Mouse (Mus musculus): ENCODE results near the gene Mesd.

The Mesd gene

DNA sequence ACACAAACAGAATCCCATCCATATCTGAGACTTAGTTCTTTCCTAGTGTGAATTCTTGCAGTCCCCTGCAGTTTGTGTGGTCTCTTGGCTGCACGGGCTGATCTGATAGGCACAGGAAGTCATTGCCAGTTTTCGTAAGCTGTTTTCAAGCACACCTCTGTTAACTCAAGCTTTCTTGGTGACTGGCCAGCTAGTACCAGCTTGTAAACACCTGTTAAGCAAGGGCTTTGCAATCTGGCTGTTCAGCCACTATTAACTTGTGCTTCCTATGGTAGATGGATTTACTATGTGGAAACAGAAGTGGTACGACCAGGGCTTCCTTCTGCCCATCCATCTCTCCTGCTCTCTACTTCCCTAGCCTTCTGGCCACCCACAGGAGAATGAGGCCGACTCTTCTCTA is 36.0 kb downstream of the Mesd start:
- no peak for DNase-seq

DNA sequence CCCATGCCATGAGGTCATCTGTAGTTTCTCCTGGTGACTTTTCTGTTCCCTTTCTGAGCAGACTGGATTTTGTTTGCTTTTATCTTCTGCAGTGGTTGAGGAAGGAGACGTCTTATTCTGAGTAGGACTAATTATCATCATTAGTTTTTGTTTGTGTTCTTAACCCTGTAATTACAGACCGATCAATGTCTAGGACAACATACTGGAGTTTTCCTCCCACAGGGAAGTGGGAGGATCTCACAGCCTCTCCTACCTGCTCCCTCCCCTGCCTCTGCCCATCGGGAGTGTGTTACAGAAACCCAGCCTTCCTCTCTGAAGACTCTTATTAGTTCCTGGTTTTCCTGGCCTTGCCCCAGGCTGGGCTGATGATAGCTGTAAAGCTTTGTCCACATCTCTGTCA is 37.4 kb downstream of the Mesd start:
- DNase-seq = no peak

DNA sequence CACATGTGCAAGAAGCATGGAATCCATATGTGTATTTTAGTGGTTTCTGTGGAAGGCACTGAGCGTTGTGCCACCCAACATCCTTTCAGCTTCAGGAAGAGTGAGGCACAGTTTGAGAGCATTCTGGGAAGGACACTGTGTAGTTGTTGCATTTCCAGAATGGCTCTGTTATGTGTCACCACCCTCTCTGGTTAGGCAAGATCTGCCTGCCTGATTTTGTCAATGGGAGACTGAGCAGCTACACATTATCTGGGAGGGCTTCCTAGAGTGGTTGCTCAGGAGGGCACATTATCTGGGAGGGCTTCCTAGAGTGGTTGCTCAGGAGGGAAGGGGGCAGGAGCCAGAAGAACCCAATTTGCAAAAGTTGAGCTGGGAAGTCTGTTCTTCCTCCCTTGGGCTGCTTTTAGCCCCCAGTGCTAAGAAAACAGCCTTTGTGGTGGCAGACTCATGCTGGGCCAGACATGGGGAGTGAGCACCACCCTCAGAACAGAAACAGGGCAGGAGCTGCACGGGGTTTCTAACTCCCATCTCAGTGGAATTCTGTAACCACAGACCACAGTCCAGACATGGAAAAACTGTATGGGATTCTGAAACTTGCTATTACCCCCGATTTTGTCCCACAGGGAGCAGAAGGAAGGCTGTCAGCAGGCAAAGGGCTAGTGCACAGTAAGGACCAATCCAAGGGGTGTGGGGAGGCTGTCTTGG is 54.9 kb downstream of the Mesd start:
- no peak for DNase-seq

DNA sequence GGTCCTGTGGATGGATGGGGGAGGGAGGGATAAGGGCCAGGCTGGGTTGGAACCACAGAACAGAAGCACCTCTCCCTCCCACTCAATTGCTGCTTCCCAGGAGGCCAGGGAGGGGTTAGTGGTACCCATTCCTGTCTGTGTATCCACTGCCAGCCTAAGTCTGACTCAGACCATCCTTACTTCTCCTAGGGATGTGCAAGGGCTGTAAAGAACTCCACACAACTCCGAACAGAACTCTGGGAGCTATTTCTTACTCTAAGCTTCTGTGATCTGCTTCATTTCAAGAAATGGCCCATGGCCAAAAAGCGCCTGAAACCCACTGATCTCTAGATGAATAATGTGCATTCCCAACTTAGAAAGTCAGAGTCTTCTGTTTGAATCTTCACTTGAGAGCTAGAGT is 55.9 kb downstream of the Mesd start:
- DNase-seq = no peak

DNA sequence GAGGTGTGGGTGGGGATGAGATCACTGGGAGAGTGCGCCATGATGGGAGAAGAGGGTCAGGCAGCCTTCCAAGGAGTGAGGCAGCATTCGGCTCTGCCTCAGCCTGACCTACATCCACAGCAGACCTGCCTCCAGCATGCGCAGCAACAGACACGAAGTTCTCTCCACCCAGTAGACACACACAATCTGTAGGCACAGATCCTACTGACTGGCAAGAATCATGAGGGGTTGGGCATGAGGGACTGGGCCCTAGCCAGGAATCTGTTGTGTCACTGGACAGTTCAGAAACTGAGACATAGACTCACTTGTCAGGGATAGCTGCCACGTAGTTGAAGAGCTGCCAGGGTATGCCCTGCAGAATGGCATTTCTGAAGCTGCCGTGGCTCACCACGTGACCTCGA is 57.4 kb downstream of the Mesd start:
- no peak for DNase-seq

DNA sequence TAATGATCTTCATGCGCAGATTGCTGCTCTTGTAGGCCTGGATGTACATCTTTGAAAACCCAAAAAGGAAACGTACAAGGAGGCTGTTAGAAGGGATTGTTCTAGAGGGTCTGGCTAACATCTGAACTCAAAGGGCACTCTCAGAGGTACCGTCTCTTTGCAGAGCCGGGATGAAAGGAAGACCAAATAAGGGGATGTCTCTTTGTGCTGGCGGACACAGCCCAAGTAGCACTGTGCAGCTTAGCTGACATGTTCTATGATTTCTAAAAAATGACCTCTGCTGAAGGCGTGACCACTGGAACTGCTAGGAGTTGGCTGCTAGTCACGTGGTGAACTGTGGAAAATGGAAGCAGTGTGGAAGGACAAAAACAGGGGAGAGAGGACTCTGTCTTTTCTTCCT is 64.5 kb downstream of the Mesd start:
- DNase-seq = no peak

DNA sequence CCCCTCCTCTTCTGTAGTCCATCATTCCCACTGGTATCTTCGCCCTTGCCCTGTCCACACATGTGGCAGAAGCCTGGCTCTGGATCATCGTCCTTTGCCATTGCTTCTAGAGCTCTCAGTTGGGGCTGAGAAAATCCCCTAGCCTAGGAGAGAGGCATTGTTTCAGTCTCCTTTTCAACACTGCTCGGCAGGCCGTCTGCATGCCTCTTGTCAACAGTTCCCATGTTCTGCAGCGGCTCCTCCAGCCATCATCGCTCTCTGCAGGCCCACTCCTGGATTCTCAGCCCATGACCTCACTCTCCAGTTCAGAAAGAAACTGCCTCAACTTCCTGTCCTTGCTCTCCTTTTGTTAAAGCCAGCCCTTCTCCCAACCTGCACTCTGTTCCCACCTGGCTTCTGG is 65.4 kb downstream of the Mesd start:
- DNase-seq = no peak
